Mouse (Mus musculus) kidney, postnatal 4 days (tissue): ENCODE results near the gene Ccser1.

Experiments
- DNase-seq, 2 experiments: peaks; one replicate each; pipeline ENCODE4 v3.0.0; 2021; ENCODE audit warnings: mixed read lengths in 2 of 2

Ccser1 gene

GRCm38 (mm10) chr6:61179949-61180755, at the start of gene Ccser1:
Gene Ccser1, plus strand, starts transcription at chr6:61180324.
- peak; percentile 74 to 82 for DNase-seq

DNA sequence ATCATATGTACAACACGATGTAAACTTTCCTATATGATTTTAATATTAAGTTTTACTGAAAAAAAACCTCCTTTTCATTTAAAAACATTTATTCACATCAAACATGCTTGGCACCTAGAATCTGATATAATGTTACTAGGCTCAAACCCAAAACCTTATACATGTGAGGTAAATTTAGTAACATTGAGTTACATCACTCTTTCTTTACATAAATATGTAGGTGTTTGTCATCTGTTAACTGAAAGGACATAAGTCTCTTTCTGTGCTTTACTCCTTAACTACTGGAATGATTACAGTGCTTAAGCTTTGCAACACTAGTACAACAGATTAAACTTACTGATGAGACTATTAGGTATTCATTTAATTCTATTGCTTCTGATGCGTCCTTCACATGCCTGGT, 43.7 kb upstream of the Ccser1 start:
- no peak for DNase-seq

- no peak for DNase-seq
Observed at GRCm38 (mm10) chr6:61143031-61143430, 37.1 kb upstream of the Ccser1 start.

GRCm38 (mm10) chr6:61152924-61153323, 27.2 kb upstream of the Ccser1 start:
- DNase-seq = no peak

DNA sequence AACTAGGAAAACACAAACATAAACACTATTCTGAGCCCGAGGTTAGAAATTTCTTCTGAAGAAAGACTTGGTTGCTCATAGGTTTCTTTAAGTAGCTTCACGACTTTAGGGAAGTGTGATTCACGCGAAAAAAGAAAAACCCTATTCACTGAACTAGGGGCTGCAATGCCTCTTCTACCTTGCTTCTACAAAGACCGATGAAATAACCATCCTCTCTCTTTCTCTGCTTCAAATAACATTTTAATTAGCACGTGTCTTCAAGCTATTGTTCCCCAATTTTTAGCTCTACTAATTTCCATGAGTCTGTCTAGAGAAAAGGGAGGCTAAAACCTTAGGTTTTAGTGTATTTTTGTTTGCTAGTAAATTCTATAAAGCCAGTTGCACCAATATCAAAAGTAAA, 25.5 kb upstream of the Ccser1 start:
- no peak for DNase-seq

- no peak for DNase-seq
Observed at GRCm38 (mm10) chr6:61155059-61155629, 25.0 kb upstream of the Ccser1 start.

GRCm38 (mm10) chr6:61155718-61156117, 24.4 kb upstream of the Ccser1 start:
- DNase-seq = no peak

- DNase-seq = no peak
Observed at GRCm38 (mm10) chr6:61162117-61162516, 18.0 kb upstream of the Ccser1 start.

DNA sequence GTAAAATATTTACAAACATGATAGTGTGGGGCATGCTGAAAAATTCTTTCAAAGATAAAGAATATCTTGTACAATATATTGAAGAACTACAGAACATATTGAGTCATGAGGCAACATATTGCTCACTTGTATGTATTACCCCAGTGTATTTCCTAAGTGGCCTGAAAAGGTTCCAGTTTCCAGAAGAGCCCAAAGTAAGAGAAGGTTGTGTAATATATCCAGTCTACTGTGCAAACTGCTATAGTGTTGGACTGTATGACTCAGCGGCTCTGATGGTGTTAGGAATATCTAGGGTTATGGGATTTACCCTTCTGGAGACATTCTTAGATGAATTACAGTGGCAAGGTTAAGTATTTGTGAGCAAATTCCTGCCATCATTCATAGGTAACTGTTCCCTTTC, 13.2 kb upstream of the Ccser1 start:
- DNase-seq = no peak

DNA sequence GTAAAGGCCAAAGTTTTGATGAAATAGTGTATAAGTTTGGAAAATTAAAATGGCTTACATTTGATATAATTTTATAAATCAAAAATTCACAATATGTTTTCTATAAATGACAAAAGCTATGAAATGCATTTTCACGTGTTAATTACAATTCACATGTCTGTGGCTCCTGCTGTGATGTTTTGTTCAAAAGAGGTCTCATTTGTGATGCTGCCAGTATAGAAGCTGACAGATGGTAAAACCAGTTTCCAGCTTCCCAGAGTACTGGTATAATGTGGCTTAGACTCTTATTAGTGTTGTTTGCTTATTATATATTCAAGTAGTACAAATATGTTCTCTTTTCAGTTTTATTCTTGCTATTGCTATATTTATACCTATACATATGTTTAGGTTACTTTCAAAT, 4.0 kb upstream of the Ccser1 start:
- no peak for DNase-seq

GRCm38 (mm10) chr6:61177476-61177875, 2.6 kb upstream of the Ccser1 start:
- DNase-seq = no peak

DNA sequence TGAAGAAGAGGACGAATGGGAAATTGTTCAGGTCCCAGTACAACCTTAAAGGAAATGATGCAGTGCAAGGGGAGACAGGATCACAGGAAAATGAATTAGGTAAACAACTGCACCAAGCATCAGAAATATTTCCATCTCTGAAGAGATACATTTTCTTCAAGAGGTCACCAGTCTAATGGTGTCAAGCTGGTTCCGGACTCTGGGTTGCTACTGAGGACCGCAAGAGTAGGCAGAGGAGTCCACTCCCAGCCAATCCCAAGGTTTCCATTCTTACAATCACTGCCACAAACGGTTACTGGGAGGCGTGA, 529 bp upstream of the Ccser1 start:
- no peak for DNase-seq

DNA sequence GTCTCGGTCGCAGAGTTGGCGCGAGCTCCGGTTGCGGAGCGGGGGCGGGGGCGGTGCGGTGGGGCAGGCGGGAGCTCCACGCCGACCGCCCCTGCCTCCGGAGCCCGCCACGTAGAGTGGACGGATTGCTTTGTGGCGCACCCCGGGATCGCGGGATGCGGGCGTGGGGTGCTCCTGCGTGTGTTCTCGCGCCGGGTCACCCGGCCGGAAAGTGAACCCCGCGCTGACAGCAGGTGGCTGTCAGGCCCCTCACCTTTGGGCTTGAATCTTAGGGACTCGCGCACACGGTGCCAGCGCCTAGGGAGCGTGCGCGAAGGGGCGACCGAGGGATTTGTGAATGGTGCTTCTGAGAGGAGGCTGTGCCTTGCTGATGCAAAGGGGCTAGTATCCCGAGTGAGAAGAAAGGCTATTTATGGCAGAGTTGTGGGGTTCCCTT, 650 bp downstream of the Ccser1 start:
- peak; percentile 33 to 58 for DNase-seq

GRCm38 (mm10) chr6:61189029-61189428, 8.9 kb downstream of the Ccser1 start:
- DNase-seq = no peak

DNA sequence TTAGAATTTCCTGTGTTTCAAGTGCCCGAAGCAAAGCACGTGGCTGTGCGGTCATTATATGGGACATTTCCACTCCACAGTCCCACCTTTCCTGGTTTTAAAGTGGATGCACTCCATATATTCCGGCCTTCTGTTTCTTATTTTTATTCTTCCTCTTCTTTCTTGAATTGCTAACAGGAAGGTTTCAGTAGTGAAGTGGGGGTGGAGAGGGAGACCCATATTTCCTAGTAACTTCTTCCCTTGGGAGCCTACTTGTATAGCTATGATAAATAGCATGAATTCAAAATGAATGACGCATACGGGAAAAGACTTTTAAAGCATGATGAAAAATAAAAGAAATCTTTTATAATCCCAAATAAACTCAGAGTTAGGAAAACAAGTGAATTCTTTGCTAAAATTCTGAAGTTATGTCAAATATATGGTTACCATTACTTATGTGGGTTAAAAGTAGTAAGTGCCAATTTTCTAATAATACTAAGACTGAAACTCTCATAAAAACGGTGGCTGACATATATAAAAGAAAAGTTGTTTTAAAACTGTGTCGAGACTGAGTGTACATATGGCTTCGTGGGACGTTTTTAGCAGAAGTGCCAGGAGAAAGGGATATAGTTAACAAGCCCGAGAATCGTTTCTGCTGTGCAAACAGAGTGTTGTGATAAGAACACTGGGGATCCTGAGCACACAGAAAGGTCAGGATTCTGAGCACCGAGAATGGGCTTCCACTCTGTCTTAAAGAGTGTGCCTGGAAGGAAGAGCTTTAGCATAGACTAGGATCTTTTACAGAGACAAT, 11.7 kb downstream of the Ccser1 start:
- no peak for DNase-seq

DNA sequence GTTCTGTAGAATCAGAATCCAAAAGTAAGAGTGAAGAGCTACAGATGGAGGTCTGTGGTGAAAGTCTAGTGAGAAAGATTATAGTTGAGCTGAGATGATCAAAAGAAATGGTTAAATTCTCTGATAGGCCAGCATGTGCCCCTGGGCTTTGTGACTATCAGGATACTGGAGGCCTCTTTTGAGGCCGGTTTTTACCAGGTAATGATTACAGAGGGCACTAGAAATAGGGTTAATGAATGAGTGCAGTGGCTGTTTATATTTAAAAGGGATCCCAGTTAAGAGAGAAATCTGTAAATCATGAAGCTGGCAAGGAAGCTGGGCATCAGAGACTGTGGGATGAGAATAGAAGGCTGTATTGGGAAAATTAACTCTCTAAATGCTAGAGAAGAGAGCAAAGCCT, 23.2 kb downstream of the Ccser1 start:
- no peak for DNase-seq

DNA sequence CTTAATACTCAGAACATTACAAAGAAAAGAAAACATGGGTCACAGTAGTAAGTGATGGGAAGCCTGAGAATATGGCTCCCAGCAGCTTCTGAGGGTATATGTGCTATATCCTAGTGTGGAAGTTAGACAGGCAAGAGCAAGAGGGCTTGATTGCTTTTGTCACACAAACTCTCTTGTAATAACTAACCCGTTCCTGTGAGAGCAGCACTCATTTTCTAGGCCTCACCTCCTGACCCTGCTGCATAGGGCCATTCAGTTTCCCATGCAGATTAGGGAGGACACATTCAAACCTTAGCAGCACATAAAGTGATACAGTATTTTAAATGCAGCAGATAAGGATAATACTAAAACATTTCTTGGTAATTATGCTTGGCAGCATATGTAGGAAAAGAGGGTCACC, 25.9 kb downstream of the Ccser1 start:
- DNase-seq = peak in 1 of 2 experiments; percentile 12

DNA sequence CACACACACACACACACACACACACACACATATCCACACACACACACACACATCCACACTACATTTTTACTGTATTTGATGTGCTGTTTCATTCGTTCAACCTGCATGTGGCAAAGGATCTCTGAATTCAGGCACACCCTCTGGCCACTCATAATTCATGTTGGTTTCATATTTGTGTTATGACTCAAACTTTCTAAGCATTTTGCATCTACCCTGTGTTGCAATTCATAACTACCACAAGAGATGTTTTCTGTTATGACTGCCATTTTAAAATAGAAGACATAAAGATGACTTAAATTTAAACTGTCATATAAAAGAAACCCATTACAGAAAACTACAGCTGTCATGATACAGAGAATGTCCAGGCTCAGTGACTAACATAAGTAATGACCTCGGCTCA, 26.5 kb downstream of the Ccser1 start:
- no peak for DNase-seq

DNA sequence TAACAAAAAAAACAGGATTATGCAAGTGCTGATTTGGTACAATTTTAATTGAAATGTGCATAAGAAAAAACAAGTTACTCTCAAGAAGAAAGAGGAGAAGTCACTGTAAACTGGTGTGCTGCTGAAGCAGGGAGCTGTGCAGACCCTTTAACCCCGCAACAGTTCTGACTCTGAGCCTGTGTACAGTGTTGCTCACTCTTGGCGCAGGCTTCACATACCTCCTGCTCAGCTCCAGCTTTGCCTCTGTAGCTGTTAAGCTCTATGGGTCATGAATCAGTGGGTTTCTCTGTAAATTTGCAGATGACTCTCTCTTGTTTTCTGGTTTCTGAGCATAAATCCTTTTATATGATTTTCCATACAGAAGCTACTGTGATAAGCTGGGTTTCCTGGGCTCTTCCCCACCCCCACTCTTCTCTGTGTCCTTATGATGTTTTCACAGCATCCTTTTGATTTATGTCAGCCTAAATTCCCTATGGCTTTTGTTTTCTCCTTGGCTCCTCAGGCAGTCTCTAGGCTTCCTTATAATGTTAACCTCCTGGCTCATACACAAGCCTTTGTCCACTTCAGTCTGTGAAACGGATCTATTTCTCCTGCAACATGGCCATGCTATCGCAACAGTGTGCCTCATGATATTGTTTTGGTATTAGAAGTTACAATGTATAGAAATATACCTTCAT, 30.1 kb downstream of the Ccser1 start:
- DNase-seq = peak; percentile 34 to 42

- DNase-seq = no peak
Observed at GRCm38 (mm10) chr6:61215705-61216104, 35.6 kb downstream of the Ccser1 start.

- no peak for DNase-seq
Observed at GRCm38 (mm10) chr6:61216514-61216913, 36.4 kb downstream of the Ccser1 start.

GRCm38 (mm10) chr6:61217717-61218116, 37.6 kb downstream of the Ccser1 start:
- no peak for DNase-seq

DNA sequence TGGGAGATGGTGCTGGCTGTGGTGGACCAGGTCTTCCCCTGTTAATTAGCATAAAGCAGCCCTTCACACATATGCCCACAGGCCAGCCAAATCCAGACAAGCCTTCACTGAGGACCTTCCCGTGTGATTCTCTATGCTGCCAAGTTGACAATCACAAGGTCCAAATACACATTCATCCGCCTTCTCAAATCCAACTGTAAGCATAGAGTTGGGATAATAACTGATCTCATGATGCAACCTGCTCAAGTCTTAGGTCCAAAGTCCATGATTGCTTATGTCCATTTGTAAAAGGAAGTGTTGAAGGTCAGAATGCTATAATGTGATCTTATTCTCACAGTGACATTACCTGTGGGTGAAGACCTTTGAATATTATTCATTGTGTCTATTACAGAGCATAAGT, 43.4 kb downstream of the Ccser1 start:
- no peak for DNase-seq
